Mouse (Mus musculus) Muller cell, postnatal 12 days (primary cell): ENCODE results near the gene Npffr2.
"Not testable (repeated sequence)": the region's sequence is repeated elsewhere in the genome, so short reads cannot be mapped to it uniquely, and the experiment has no call there.

Experiments
- DNase-seq: peaks from one replicate; pipeline ENCODE4 v3.0.0-alpha.2; 2015; ENCODE audit errors: inconsistent ontology term

Npffr2 gene

DNA sequence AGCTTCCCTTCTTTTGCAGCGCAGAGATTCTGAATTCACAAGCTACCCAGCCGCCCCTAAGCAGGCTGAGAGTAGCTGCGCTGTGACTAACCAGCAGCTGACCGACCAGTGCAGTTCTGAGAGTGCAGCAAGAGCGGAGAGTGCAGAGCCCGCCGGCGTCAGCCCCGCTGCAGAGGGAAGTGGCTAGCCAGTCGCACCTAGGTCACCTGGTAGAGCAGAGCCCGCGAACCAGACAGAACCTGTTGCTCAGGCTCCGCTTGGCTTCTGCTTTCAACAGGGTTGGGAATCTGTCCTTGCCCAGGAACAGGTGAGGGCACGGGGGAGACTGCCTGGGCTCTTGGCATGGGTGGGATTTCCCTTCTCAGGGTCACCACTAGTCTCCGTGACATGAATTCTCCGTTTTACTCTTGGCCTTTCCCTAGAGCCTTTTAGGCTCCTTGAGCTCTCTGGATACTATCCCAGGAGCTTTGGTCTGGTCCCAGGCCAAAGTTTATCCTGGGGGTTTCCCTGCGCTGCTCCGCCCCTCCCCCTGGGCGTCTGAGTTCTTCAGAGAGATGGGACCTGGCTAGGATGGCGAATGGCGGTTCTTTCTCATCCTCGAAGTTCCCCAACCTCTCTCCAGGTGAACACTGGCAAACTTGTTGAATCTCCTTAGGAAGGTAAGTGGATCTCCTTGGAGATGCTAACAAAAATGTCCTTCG is at the start of gene Npffr2:
Gene Npffr2, plus strand, starts transcription at position 552 of the 701 bp plus-strand sequence.
- DNase-seq, result peak; percentile 31

DNA sequence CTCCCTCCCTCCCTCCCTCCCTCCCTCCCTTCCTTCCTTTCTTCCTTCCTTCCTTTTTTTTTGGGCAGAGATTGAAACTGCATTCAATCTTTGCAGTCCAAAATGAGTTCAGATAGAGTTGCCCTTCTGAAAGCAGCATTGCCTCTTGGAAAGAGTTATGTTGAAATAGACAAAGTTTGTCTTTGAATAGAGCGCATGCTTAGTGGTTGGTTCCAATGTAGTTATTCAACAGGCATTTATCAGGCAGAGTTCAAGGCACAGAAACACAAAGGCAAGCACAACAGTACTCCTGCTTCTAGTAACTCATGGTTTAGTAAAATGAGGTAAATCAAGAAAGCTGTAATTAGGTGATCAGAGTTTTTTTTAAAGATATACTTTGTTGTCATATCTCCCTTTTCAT is 34.7 kb upstream of the Npffr2 start:
- DNase-seq, result no peak

DNA sequence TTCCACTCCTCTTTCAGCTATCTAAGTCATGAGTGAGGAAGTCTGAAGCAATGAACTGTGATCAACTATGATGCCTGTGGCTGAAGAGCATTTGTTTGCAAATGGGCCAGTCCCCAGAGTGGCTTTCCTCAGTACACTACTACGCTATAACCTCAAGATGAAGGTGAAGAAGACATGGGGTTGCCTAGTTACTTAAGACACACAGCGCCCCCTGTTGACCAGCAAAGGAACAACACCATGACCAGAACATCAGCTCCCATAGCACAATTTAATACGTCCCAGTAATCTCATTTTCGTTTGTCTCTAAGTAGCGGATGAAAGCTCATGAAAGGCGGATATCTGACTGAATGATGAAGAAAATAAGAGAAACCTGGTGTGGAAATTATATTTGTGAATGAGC is 27.0 kb upstream of the Npffr2 start:
- DNase-seq, result no peak

DNA sequence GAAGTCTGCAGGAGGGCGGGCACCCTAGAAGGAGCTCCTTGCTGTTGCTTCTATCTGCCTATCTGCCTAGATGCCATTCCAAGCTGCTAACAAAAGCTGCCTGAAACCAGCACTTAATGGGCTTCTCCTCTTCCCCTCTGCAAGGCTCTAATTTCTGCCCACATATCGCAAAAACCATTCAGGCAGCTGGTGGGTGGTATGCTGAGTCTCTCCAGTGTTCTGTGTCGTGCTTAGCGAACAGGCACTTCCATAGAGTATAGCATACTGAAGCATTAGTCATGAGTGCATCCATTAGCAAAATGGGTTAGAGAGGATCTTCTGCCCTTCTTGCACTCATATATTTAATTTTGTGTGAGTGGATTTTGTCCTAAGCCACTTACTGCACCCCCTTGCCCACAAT is 8.6 kb upstream of the Npffr2 start:
- DNase-seq, result peak; percentile 11

DNA sequence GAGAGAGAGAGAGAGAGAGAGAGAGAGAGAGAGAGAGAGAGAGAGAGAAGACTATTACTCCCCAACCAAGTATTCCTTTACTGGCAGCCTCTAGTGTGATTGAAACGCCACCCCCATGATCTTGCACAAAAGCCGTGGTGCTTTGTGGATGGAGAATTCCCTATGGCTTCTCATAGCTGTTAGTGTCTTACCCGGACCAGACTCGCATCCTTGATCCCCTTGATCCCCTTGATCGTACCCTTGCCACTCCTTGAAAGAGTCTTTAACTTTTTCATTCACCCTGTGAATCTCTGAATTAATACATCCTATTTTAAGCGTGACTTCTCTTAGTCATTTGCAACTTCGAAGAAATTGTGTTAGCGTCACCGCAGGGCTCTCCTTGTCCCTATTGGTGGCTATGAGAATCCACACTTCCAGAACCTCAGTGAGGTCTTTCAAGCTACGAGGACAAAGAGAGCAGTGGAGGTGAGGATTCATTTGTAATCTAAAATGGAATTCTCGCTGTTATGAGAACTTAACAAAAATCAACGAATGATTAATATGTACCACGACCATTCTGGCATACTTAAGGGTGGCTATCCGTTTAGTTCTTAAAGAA is 949 bp upstream of the Npffr2 start:
- no peak for DNase-seq

DNA sequence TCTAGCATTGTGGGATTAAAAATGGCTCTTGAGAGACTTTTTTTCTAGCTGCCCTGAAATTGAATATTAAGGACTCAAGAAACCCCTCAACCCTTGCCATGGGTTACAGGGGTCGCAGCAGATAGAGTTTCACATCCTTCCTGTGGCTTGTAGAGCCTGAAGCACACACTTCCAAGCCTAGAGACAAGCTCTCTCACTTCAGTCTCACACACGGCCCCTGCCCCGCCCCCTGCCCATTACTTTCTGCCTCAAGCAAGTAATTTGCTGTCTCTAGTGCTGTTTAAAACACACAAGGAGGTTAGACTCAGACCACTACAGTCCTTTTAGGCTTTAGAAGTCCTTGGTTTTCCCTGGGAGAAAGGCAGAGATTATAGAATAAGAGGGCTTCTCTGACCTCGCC is 1.7 kb downstream of the Npffr2 start:
- DNase-seq, result no peak

DNA sequence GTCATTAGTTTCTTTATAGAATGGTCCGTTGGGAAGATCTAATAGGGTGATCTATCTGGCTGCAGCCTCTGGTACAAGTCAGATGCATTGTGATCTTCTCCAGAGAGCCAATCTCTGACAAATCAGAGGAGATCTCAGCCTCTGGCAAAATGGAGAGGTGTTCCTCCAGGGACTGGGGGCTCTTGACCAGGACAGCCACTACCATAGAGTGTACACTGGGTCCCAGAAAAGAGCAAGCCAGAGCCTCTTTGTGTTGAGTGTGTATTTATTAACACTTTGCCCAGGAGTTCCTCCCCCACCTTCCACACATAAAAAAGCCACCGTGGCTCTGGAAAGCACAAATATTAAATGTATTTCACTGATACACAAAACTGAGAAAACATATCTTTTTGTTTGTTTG is 2.2 kb downstream of the Npffr2 start:
- no peak for DNase-seq

DNA sequence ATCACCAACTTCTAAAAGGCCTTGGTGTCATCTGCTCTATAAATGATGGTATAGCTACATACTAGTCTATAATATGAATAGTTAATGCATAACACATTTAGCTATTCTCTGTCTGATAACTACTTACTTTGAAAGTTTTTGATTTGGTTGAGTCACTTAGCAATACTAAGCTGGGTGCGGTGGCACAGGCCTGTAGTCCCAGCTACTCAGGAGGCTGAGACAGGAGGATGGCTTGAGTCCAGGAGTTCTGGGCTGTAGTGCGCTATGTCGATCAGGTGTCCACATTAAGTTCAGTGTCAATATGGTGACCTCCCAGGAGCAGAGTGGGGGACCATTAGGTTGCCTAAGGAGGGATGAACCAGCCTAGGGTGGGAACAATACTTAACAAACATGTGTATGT is 8.8 kb downstream of the Npffr2 start:
- DNase-seq, result no peak

DNA sequence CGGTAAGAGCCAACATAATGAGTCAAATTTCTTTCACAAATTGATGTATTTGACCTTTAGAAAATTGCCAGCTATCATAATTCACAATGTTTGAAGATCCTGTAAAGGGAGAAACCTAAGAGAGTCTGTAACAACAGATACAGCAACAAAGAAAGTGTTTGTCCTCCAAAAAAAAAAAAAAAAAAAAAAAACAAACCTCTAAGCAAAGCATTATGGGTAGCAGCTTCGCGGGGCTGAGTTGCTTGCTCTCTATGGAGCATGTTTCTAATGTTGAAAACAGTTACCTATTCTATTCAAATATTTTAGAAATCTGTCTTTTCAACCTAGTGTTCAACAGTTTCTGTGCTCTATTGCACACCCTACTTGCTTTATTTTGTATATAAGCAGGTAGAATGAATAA is 15.2 kb downstream of the Npffr2 start:
- no peak for DNase-seq

DNA sequence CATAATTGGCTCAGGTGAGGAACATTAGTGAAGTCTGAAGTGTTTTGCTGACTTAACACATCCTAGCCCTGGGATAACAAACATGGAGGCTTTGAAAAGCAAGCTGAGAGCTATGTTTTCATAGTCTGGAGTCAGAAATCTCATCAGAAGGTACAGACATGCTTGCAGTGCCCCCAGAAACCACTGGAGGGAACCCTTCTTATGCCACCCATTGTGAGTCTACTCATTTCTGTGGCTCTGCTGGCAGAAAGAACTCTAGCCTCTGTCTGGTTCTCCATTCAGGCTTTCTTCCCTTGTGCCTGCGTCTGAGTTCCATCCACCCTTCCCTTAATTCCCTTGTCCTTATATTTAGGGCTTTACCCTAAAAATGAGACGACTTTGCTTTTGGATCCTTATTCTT is 16.2 kb downstream of the Npffr2 start:
- peak; percentile 67 for DNase-seq

DNA sequence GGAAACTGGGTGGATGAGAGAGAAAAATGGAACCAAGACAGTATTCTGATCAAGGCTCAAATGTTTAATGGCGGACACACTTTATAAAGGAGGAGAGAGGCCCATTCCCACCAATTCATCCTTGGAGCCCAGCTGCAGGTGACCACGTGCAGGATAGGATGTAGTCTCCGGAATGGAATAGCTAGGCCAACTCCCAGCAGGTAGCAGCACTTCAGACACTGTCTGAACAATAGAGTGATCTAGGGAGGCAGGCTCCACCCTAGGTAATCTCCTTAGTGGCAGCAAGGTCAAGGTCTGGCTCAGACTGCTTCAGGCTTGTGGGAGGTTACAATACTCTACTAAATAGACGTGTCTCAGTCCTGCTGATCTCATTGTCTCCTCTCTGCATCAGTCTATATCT is 31.9 kb downstream of the Npffr2 start:
- not testable (repeated sequence) for DNase-seq

DNA sequence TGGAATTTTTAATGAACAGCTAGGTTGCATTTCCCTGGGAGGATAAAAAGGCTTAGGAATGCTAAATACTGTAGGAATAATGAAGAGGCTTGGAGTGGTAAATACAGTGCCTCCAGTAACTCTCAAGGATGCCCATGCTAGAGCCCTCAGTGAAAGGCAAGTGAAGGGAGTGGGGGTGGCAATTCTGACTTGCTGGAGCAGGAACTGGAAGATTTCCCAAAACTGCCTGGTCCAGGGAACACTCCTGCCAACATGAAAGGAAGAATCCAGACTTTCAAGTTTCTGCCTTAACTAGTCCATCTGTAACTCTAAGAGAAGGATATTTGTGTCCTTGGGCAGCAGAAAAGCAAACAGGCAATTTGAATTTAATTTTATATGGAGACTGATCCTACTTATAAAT is 34.2 kb downstream of the Npffr2 start:
- DNase-seq, result no peak

DNA sequence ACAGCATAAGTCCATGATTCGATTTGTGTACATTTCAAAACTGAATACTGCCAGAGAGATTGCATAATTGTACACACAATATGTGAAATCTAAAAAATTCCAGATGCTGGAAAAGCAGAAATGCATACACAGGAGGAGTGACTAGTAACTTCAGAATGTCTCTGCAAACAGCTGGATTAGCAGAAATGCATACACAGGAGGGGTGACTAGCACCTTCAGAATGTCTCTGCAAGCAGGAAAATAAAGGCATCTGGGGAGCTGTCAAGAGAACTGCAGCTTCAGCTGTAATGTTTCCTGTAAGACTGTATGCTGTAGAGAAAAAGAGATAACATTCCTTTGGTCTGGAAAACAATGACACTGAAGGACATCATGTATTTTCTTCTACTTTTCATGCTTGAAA is 51.4 kb downstream of the Npffr2 start:
- no peak for DNase-seq

DNA sequence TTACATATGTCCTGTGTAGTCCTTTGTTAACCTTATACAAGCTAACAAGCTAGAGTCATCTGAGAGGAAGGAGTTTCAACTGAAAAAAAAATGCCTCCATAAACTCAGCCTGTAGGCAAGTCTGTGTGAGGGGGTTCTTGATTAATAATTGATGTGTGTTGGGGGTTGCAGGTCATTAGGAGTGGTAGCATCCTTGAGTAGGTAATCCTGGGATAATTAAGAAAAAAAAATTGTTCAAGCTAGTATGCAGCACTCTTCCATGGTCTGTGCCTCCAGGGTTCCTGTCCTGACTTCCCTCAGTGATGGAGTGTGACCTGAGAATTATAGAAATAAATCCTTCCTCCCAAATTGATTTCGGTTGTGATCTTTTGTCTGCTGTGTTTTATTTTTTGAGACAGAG is 52.0 kb downstream of the Npffr2 start:
- DNase-seq, result no peak

DNA sequence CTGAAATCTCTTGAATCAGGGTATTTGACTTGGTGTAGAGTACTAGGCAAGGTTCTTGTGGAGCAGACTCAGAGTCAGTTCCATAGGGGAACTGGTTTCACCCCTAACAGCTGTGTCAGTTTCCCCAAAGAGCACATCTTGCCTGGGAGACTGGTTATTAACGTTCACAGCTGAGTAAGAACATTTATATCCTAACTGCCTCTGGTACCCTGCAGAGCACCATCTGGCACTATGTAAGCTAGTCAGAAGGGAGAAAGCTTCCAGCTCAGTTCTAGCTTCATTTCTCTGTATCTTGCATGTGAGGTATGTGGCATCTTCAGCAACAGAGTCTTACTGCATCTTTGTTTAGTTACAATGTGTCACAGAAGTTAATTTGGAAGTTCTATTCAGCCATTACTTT is 53.9 kb downstream of the Npffr2 start:
- no peak for DNase-seq

DNA sequence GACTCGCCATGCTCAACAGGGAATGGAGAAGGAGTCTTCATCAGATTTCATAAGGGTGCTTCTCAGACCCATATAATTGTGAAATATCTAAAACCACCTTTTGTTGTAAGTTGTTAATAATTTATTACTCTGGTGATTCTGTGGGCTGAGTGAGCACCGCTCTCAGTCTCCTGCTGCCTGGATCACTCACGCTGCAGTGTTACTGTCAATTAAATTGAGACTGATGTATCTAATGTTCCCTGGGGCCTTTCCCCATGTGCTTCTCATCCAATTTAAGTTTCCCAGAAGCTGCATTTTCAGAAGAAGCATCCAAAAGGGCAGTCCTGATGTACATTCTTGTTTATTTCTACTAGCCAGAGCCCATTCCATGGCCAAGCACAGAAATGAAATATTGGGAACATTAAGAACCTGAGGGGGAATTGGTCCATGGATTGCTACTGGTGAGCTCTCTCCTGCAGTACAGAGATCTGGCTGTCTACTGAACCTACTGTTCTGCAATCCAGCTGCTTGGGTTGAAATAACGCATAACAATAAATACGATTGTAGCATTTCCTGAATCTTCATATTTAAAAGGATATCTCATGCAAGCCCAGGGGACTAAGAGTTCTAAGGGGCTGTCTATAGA is 54.6 kb downstream of the Npffr2 start:
- no peak for DNase-seq

DNA sequence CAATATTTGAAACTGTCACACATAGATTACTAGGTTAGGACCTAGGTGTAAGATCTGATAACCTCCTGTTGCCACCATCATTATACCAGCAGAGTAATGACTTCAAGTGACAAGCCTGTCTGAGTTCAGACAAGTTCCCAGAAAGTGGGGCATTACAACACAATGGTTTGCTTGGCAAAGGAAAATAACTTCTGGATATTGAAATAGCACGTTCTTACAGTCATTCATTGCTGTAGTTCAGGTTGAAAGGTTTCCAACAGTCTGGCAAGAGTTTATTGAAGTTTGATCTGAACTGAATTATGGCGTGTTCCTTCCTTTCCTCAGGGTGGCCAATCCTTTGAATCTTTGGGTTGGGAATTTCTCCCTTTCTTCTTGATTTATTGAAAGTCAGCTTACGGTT is 57.8 kb downstream of the Npffr2 start:
- DNase-seq, result peak; percentile 8

DNA sequence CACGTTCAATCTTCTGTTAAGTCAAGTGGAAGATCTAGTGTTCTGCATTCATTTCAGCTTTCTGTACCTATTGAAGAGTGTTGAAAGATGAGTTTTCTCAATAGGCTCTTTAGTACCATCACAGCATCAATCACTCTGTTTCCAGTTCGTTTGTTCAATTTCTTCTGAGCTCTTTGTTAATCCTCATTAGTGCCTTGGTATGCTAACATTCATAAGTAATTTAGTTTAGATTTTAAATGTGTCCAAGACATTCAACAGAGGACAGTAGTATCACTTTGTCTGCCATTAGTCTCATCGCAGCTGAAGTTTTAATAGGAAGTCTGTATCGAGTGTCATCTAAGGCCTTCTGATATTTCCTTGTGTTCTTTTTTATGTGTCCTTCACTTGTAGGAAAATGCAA is 65.1 kb downstream of the Npffr2 start:
- DNase-seq, result peak; percentile 71

DNA sequence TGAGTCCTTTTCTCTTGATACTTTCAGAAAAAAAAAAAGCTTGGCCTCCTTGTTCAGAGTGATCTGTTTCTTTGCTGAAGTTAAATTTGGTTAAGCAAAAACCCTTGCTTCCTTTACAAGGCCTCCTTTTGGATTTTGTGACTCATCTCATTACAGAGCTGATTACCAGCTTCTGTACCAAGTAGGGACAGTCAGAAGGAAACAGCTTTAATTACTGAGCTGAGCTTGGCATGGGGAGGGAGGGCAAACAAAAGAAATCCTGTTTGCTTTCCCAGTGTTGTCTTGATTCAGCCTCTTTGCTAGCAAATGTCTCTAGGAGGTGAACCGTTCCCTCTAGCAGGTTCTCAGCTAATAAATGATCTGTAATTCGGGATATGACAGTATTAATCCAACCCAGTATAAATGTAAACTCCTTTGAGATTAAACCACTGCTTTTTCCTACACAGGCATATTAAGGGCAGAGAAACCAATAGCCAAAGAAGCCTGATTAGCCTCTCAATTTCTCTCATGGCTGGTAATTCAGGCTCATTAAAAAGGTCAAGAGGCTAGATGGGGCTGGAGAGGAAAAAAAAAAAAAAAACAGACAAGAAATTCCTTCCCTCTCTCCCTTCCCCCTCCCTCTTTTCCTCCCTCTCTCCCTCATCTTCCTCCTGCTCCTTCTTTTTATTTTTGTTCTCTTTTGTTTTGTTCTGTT is 84.2 kb downstream of the Npffr2 start:
- DNase-seq, result peak; percentile 86

DNA sequence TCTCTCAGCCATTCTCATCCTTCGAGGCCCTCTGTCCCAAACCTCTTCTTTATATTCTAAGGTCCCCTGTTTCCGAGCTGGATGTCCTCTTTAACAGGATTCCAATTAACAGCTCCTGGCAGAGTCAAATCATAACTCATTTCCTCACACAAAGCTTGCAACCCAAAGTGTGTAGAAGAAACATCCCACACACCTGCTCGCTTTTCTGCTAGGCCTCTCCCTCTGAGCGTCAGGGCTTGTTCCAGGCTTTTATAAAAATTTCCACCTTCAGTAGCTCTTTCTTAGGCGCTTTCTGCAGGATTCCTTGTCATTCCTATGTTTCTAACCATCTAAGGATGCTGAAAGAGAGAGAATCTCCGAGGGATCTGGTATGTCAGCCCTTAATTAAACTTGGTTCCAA is 85.0 kb downstream of the Npffr2 start:
- no peak for DNase-seq

DNA sequence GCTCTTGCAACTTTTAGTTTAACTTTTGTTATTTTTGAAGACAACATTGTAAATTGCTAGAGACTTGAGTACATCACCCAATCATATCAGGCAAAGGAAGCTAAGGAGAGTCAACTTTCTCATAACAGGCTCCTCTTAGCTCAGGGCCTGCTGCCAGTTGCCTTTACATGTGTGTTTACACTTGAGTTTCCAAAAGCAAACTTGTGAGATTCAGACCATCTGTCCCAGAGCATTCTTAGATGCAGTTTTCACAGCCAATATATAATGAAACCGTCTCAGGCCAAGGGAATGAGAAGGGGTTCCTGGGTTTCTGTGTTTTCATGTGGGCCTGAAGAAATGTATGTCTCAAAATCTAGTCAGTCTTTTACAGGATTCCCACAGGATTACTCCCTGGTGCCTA is 104.4 kb downstream of the Npffr2 start:
- DNase-seq, result no peak
